Mouse (Mus musculus) CH12.LX (cell line): Measurements from ENCODE around the gene Pbx1. TPM values are rescaled to one million over a fixed set of nuclear protein-coding genes. Genes with fewer than 3 reads are reported as not detected.

ENCODE experiments used
- DNase-seq: peaks from one replicate; pipeline ENCODE4 v3.0.0-alpha.2; 2013; ENCODE audit errors: extremely low read depth
- H3K27ac ChIP-seq: 2 replicates; pipeline ENCODE4 v1.5.1; 2012; ENCODE audit warnings: low read depth, mild to moderate bottlenecking, control low read depth, moderate library complexity; ENCODE audit not compliant: insufficient read depth
- H3K27me3 ChIP-seq: replicated peaks from 2 replicates; pipeline ENCODE3; 2012; ENCODE audit warnings: inconsistent platforms
- H3K36me3 ChIP-seq, 2 experiments: replicated peaks in 1 of 2; 2 replicates each; pipeline versions ENCODE3 to v1.6.1; 2012; ENCODE audit warnings: inconsistent platforms in 1 of 2, low read length in 1 of 2, mild to moderate bottlenecking in 1 of 2, mixed read lengths in 1 of 2, moderate library complexity in 1 of 2; ENCODE audit not compliant: control insufficient read depth in 1 of 2, insufficient read depth in 1 of 2
- H3K4me1 ChIP-seq, 2 experiments: 2 replicates each; pipeline ENCODE4 v1.6.1; 2012; ENCODE audit warnings: inconsistent platforms in 1 of 2, moderate library complexity in 1 of 2; ENCODE audit not compliant: insufficient read depth in 2 of 2, control insufficient read depth in 1 of 2
- H3K4me2 ChIP-seq: 2 replicates; pipeline ENCODE4 v1.6.1; 2012; ENCODE audit warnings: low read depth, mild to moderate bottlenecking, control low read depth; ENCODE audit not compliant: poor library complexity, insufficient read depth, severe bottlenecking
- H3K4me3 ChIP-seq, 3 experiments: fragments of 150-350 bp in 1 of 3; sonication (generic) in 1 of 3; replicated peaks in 1 of 3; 2 replicates each; pipeline versions ENCODE3 to v1.5.1; 2011 to 2012; ENCODE audit warnings: low read depth in 2 of 3, low read length in 2 of 3, mild to moderate bottlenecking in 2 of 3, moderate library complexity in 2 of 3, control low read depth in 1 of 3, improper control_type of control experiment in 1 of 3, inconsistent platforms in 1 of 3, mixed read lengths in 1 of 3; ENCODE audit not compliant: poor library complexity in 1 of 3
- H3K79me2 ChIP-seq: replicated peaks from 2 replicates; pipeline ENCODE4 v1.6.1; 2012; ENCODE audit warnings: mild to moderate bottlenecking, moderate library complexity; ENCODE audit not compliant: control insufficient read depth, poor library complexity, insufficient read depth, severe bottlenecking; ENCODE audit errors: extremely low read depth
- H3K9ac ChIP-seq: 2 replicates; pipeline ENCODE4 v1.6.1; 2012; ENCODE audit warnings: low read depth, mild to moderate bottlenecking, control low read depth, moderate library complexity; ENCODE audit not compliant: insufficient read depth
- H3K9me3 ChIP-seq: replicated peaks from 2 replicates; pipeline ENCODE3; 2012; ENCODE audit warnings: low read length, inconsistent platforms, mixed read lengths
- BHLHE40 ChIP-seq: IDR thresholded peaks from 2 replicates; pipeline ENCODE4 v1.6.1; 2011; ENCODE audit warnings: mild to moderate bottlenecking, low read depth, low read length, improper control_type of control experiment
- CHD1 ChIP-seq: IDR thresholded peaks from 2 replicates; pipeline ENCODE4 v1.6.1; 2012; ENCODE audit warnings: low read depth, low read length, improper control_type of control experiment, inconsistent platforms
- CHD2 ChIP-seq: IDR thresholded peaks from 2 replicates; pipeline ENCODE4 v1.6.1; 2011; ENCODE audit warnings: low read length, improper control_type of control experiment
- E2F4 ChIP-seq: IDR thresholded peaks from 2 replicates; pipeline ENCODE4 v1.6.1; 2011; ENCODE audit warnings: low read depth, low read length, improper control_type of control experiment; ENCODE audit not compliant: insufficient replicate concordance
- EP300 ChIP-seq: IDR thresholded peaks from 2 replicates; pipeline ENCODE4 v1.6.1; 2011; ENCODE audit warnings: low read length, improper control_type of control experiment
- GABPA ChIP-seq: IDR thresholded peaks from 2 replicates; pipeline ENCODE4 v1.6.1; 2012; ENCODE audit warnings: low read depth, low read length, improper control_type of control experiment, inconsistent platforms; ENCODE audit not compliant: insufficient replicate concordance
- HCFC1 ChIP-seq: IDR thresholded peaks from 2 replicates; pipeline ENCODE4 v1.6.1; 2012; ENCODE audit warnings: low read depth, mild to moderate bottlenecking, inconsistent platforms, low read length, improper control_type of control experiment
- KAT2A ChIP-seq: IDR thresholded peaks from 2 replicates; pipeline ENCODE4 v1.6.1; 2012; ENCODE audit warnings: low read length, improper control_type of control experiment, inconsistent platforms; ENCODE audit not compliant: insufficient replicate concordance
- MAFK ChIP-seq: IDR thresholded peaks from 2 replicates; pipeline ENCODE4 v1.6.1; 2011; ENCODE audit warnings: low read length, improper control_type of control experiment; ENCODE audit not compliant: insufficient replicate concordance
- MAZ ChIP-seq: IDR thresholded peaks from 2 replicates; pipeline ENCODE4 v1.6.1; 2012; ENCODE audit warnings: low read depth, mild to moderate bottlenecking, inconsistent platforms, low read length, improper control_type of control experiment, moderate library complexity
- MYC ChIP-seq: IDR thresholded peaks from 2 replicates; pipeline ENCODE4 v1.6.1; 2011; ENCODE audit warnings: low read depth, mild to moderate bottlenecking, improper control_type of control experiment, low read length
- NELFE ChIP-seq: IDR thresholded peaks from 2 replicates; pipeline ENCODE4 v1.6.1; 2011; ENCODE audit warnings: low read depth, low read length, improper control_type of control experiment
- NRF1 ChIP-seq: IDR thresholded peaks from 2 replicates; pipeline ENCODE4 v1.6.1; 2014; ENCODE audit warnings: low read depth, mild to moderate bottlenecking, inconsistent platforms, low read length, improper control_type of control experiment, moderate library complexity
- PAX5 ChIP-seq: IDR thresholded peaks from 2 replicates; pipeline ENCODE4 v1.6.1; 2012; ENCODE audit warnings: low read length, inconsistent platforms, mixed read lengths
- POLR2AphosphoS2 ChIP-seq: IDR thresholded peaks from 2 replicates; pipeline ENCODE4 v1.6.1; 2011; ENCODE audit warnings: low read depth, low read length, improper control_type of control experiment
- RAD21 ChIP-seq: IDR thresholded peaks from 2 replicates; pipeline ENCODE4 v1.6.1; 2011; ENCODE audit warnings: low read depth, mild to moderate bottlenecking, low read length, improper control_type of control experiment, moderate library complexity
- SIN3A ChIP-seq: IDR thresholded peaks from 2 replicates; pipeline ENCODE4 v1.6.1; 2012; ENCODE audit warnings: low read length, improper control_type of control experiment, inconsistent platforms
- SMC3 ChIP-seq: IDR thresholded peaks from 2 replicates; pipeline ENCODE4 v1.6.1; 2011; ENCODE audit warnings: low read depth, low read length, improper control_type of control experiment
- TBP ChIP-seq: conservative IDR thresholded peaks from 2 replicates; pipeline ENCODE4 v1.6.1; 2011; ENCODE audit warnings: low read depth, low read length, improper control_type of control experiment
- USF2 ChIP-seq: conservative IDR thresholded peaks from 2 replicates; pipeline ENCODE4 v1.6.1; 2011; ENCODE audit warnings: low read depth, low read length, improper control_type of control experiment
- ZC3H11A ChIP-seq: IDR thresholded peaks from 2 replicates; pipeline ENCODE4 v1.6.1; 2012; ENCODE audit warnings: low read depth, mild to moderate bottlenecking, inconsistent platforms, low read length, improper control_type of control experiment
- ZMIZ1 ChIP-seq: IDR thresholded peaks from 2 replicates; pipeline ENCODE4 v1.6.1; 2012; ENCODE audit warnings: low read depth, mild to moderate bottlenecking, inconsistent platforms, low read length, improper control_type of control experiment
- ZNF384 ChIP-seq: IDR thresholded peaks from 2 replicates; pipeline ENCODE4 v1.6.1; 2012; ENCODE audit warnings: low read depth, low read length, improper control_type of control experiment, inconsistent platforms
- dilution Hi-C: fragments of 300-500 bp; cut with MboI; formaldehyde crosslinking; loops from 2 replicates; pipeline ENCODE4 v1.14.3; 2020; ENCODE audit warnings: low sequenced_read_pairs; ENCODE audit not compliant: extremely low pct_unique_long_range_greater_than_20kb, extremely low pct_ligation_motif_present
- in situ Hi-C: fragments of 300-500 bp; cut with MboI; formaldehyde crosslinking; loops from 3 replicates; pipeline ENCODE4 v1.14.3; 2019; ENCODE audit warnings: low sequenced_read_pairs, low pct_ligation_motif_present, low pct_unique_long_range_greater_than_20kb, mixed read lengths
- polyA plus RNA-seq: library from polyadenylated mRNA; unstranded; fragments of >175 nt; gene quantifications from 2 replicates; pipeline ENCODE4 v1.2.1, GENCODE M21; 2012; ENCODE audit warnings: low read depth; ENCODE audit not compliant: insufficient read length
- total RNA-seq, 2 experiments: library from RNA; depleted of rRNA; stranded (reverse); fragments of 300-350 nt in 1 of 2; fragments of >200 nt in 1 of 2; gene quantifications; 2 replicates each; pipeline ENCODE4 v1.2.3; 2012 to 2014

Gene Pbx1
- total and polyA plus RNA-seq, 3 experiments, result not detected

GRCm38 (mm10) chr1:168410054-168410453, 22.0 kb downstream of the Pbx1 start (continued):
- TF ChIP-seq MAFK (no peak), ZNF384 (no peak)

GRCm38 (mm10) chr1:168408757-168409156, 23.3 kb downstream of the Pbx1 start:
- Histone ChIP-seq H3K4me2 (no peak overlapping the region), H3K9me3 (peaks cover 73% of the 10 kb centered on the region), H3K27ac (no peak overlapping the region), H3K4me3 (no peak overlapping the region), H3K36me3 (no peaks in the 10 kb centered on the region), H3K4me1 (no peaks in the 10 kb centered on the region), H3K27me3 (no peaks in the 10 kb centered on the region), H3K9ac (no peak overlapping the region), H3K79me2 (no peaks in the 10 kb centered on the region)
- no peak for DNase-seq
- in situ Hi-C loops (no loop called here), dilution Hi-C loops (no loop called here)
- TF ChIP-seq USF2 (no peak), EP300 (no peak), GABPA (no peak), MYC (no peak), ZMIZ1 (no peak), CHD1 (no peak), RAD21 (no peak), ZC3H11A (no peak), PAX5 (no peak), MAZ (no peak), NELFE (no peak), TBP (no peak), MAFK (no peak), CHD2 (no peak), KAT2A (no peak)

GRCm38 (mm10) chr1:168407958-168408357, 24.1 kb downstream of the Pbx1 start:
- no peak overlapping the region for H3K9ac ChIP-seq
- TF ChIP-seq SMC3, result no peak
- no peak for TF ChIP-seq SIN3A
- no peak for TF ChIP-seq MAFK
- no peak for TF ChIP-seq ZNF384
- TF ChIP-seq NRF1, result no peak
- no peak for TF ChIP-seq POLR2AphosphoS2
- no peak for TF ChIP-seq E2F4
- TF ChIP-seq HCFC1, result no peak
- TF ChIP-seq BHLHE40, result no peak
- TF ChIP-seq USF2, result no peak
- TF ChIP-seq CHD1, result no peak
- dilution Hi-C loops (no loop called here), in situ Hi-C loops (no loop called here)
- DNase-seq, result no peak
- no peaks in the 10 kb centered on the region for H3K27me3 ChIP-seq
- H3K79me2 ChIP-seq, result no peaks in the 10 kb centered on the region
- no peak overlapping the region for H3K4me2 ChIP-seq
- no peaks in the 10 kb centered on the region for H3K4me1 ChIP-seq
- no peak overlapping the region for H3K27ac ChIP-seq
- H3K9me3 ChIP-seq, result peaks cover 72% of the 10 kb centered on the region
- no peaks in the 10 kb centered on the region for H3K36me3 ChIP-seq
- no peak overlapping the region for H3K4me3 ChIP-seq
